In genomic region chr19:61097764-61098163, GRCm38 (mm10) we compare ENCODE assay signal across 9 mouse cellular contexts. TPM values are rescaled to one million over a fixed set of nuclear protein-coding genes. Genes with fewer than 3 reads are reported as not detected.
DNase-seq lines count a peak whose midpoint lies in the region; ATAC-seq and TF ChIP-seq lines count a peak whose summit lies in the region.
"Had no signal": no experiment of that assay in that cellular context is flagged by ENCODE, and none has a peak within 500 bp of the region (broad histone marks: within the 10 kb centered on the region; RNA-seq: fewer than 3 reads in every experiment).

No protein-coding gene starts in this region.

- H3K4me2 ChIP-seq in forebrain, embryonic 14.5 days (ENCODE audit: low read length): no peak overlapping the region
- H3K4me2 ChIP-seq in forebrain, embryonic 11.5 days (ENCODE audit: low read depth, low read length, severe bottlenecking): no peak overlapping the region
- no peak overlapping the region for H3K4me2 ChIP-seq in liver, embryonic 14.5 days (ENCODE audit: low read depth)
- no peak overlapping the region for H3K4me2 ChIP-seq in midbrain, postnatal 0 days (ENCODE audit: low read depth, low read length, poor library complexity, severe bottlenecking)
- no peak overlapping the region for H3K4me2 ChIP-seq in intestine, embryonic 16.5 days (ENCODE audit: low read depth, low read length)

- no peak for TF ChIP-seq EP300 in liver, embryonic 14.5 days (IDR thresholded peaks at IDR 0.05; ENCODE audit: low read depth)

- no peak overlapping the region for H3K9ac ChIP-seq in forebrain, embryonic 14.5 days (ENCODE audit: low read length)
- no peak overlapping the region for H3K9ac ChIP-seq in forebrain, embryonic 11.5 days (ENCODE audit: low read length)
- no peak overlapping the region for H3K9ac ChIP-seq in liver, embryonic 14.5 days (replicated peaks)
- no peak overlapping the region for H3K9ac ChIP-seq in midbrain, postnatal 0 days (replicated peaks; ENCODE audit: low read length, poor library complexity, severe bottlenecking)
- H3K9ac ChIP-seq in intestine, embryonic 16.5 days (ENCODE audit: low read depth, low read length): no peak overlapping the region

- H3K27ac ChIP-seq in forebrain, embryonic 14.5 days (ENCODE audit: low read depth, low read length): no peak overlapping the region
- no peak overlapping the region for H3K27ac ChIP-seq in forebrain, embryonic 11.5 days (ENCODE audit: low read depth, low read length)
- no peak overlapping the region for H3K27ac ChIP-seq in liver, embryonic 14.5 days
- H3K27ac ChIP-seq in midbrain, postnatal 0 days (ENCODE audit: low read depth, low read length): no peak overlapping the region
- no peak overlapping the region for H3K27ac ChIP-seq in intestine, embryonic 16.5 days (ENCODE audit: low read length)

- WGBS in forebrain, embryonic 14.5 days: 27% methylated on average over 4 of the region's 4 CpGs
- WGBS in forebrain, embryonic 11.5 days: 30% methylated on average over 4 of the region's 4 CpGs
- WGBS in liver, embryonic 14.5 days (ENCODE audit: insufficient replicate concordance): 14% methylated on average over 4 of the region's 4 CpGs
- WGBS in midbrain, postnatal 0 days: 17% methylated on average over 4 of the region's 4 CpGs
- 20% methylated on average over 4 of the region's 4 CpGs for WGBS in intestine, embryonic 16.5 days

- peak; percentile 34; the same call in 1 of the 2 replicates for ATAC-seq in forebrain, embryonic 14.5 days
- no peak for ATAC-seq in forebrain, embryonic 11.5 days (replicated peaks; ENCODE audit: low FRiP score)
- ATAC-seq in liver, embryonic 14.5 days (ENCODE audit: insufficient read depth): no peak
- ATAC-seq in midbrain, postnatal 0 days (ENCODE audit: low FRiP score): no peak
- no peak for ATAC-seq in intestine, embryonic 16.5 days

- no peak overlapping the region for H3K4me3 ChIP-seq in forebrain, embryonic 14.5 days (ENCODE audit: low read depth, low read length)
- no peak overlapping the region for H3K4me3 ChIP-seq in forebrain, embryonic 11.5 days (ENCODE audit: low read depth, low read length)
- no peak overlapping the region for H3K4me3 ChIP-seq in liver, embryonic 14.5 days (ENCODE audit: insufficient read depth in 1 of 2, low read depth in 2 of 2, low read length in 2 of 2)
- H3K4me3 ChIP-seq in midbrain, postnatal 0 days (ENCODE audit: low read depth, low read length): no peak overlapping the region
- no peak overlapping the region for H3K4me3 ChIP-seq in intestine, embryonic 16.5 days (ENCODE audit: low read length)
- H3K4me3 ChIP-seq: myocyte had no signal

- peak; percentile 66 for DNase-seq in forebrain, embryonic 14.5 days (ENCODE audit: low spot score)
- DNase-seq in forebrain, embryonic 11.5 days (ENCODE audit: low spot score): no peak
- no peak for DNase-seq in liver, embryonic 14.5 days (ENCODE audit: low read depth in 3 of 3, low spot score in 3 of 3)
- DNase-seq in liver: no peak
- DNase-seq in brain, embryonic 14.5 days (ENCODE audit: low read depth): peak; percentile 54
- peak; percentile 58 for DNase-seq in midbrain, postnatal 0 days (ENCODE audit: low spot score)
- no peak for DNase-seq in right cerebral cortex, postnatal 4 days

- no peaks in the 10 kb centered on the region for H3K27me3 ChIP-seq in forebrain, embryonic 14.5 days (replicated peaks; ENCODE audit: control insufficient read depth, insufficient read depth, low read length)
- H3K27me3 ChIP-seq in forebrain, embryonic 11.5 days (ENCODE audit: control insufficient read depth, insufficient read depth, low read length): no peaks in the 10 kb centered on the region
- no peaks in the 10 kb centered on the region for H3K27me3 ChIP-seq in liver, embryonic 14.5 days (ENCODE audit: control insufficient read depth, insufficient read depth, low read length)
- H3K27me3 ChIP-seq in midbrain, postnatal 0 days (ENCODE audit: insufficient read depth, low read length): no peaks in the 10 kb centered on the region
- no peaks in the 10 kb centered on the region for H3K27me3 ChIP-seq in intestine, embryonic 16.5 days (replicated peaks; ENCODE audit: control insufficient read depth, insufficient read depth, low read length)

- no peaks in the 10 kb centered on the region for H3K9me3 ChIP-seq in forebrain, embryonic 14.5 days (replicated peaks; ENCODE audit: control insufficient read depth, low read length)
- no peaks in the 10 kb centered on the region for H3K9me3 ChIP-seq in forebrain, embryonic 11.5 days (ENCODE audit: control insufficient read depth, low read length)
- H3K9me3 ChIP-seq in liver, embryonic 14.5 days (ENCODE audit: control insufficient read depth, low read length): no peaks in the 10 kb centered on the region
- H3K9me3 ChIP-seq in midbrain, postnatal 0 days (ENCODE audit: low read length): no peaks in the 10 kb centered on the region
- no peaks in the 10 kb centered on the region for H3K9me3 ChIP-seq in intestine, embryonic 16.5 days (ENCODE audit: control insufficient read depth, low read length)

- no peak for TF ChIP-seq POLR2A in brain, embryonic 14.5 days (IDR thresholded peaks at IDR 0.05; ENCODE audit: borderline replicate concordance, extremely low read depth, insufficient read depth, insufficient read length, poor library complexity, severe bottlenecking)

- H3K36me3 ChIP-seq in forebrain, embryonic 14.5 days (ENCODE audit: control insufficient read depth, insufficient read depth, low read length): no peaks in the 10 kb centered on the region
- H3K36me3 ChIP-seq in forebrain, embryonic 11.5 days (ENCODE audit: control insufficient read depth, insufficient read depth, low read length): no peaks in the 10 kb centered on the region
- no peaks in the 10 kb centered on the region for H3K36me3 ChIP-seq in liver, embryonic 14.5 days (replicated peaks; ENCODE audit: control insufficient read depth, insufficient read depth, low read depth)
- H3K36me3 ChIP-seq in midbrain, postnatal 0 days (ENCODE audit: insufficient read depth, low read length): peaks cover 6% of the 10 kb centered on the region; the same call in 1 of the 2 replicates
- no peaks in the 10 kb centered on the region for H3K36me3 ChIP-seq in intestine, embryonic 16.5 days (ENCODE audit: control insufficient read depth, insufficient read depth, low read length)

- H3K4me1 ChIP-seq in forebrain, embryonic 14.5 days (ENCODE audit: control insufficient read depth, insufficient read depth, low read length): no peaks in the 10 kb centered on the region
- H3K4me1 ChIP-seq in forebrain, embryonic 11.5 days (replicated peaks; ENCODE audit: control insufficient read depth, insufficient read depth, low read length): no peaks in the 10 kb centered on the region
- H3K4me1 ChIP-seq in liver, embryonic 14.5 days (replicated peaks; ENCODE audit: control insufficient read depth in 2 of 2, insufficient read depth in 2 of 2, low read length in 1 of 2): no peaks in the 10 kb centered on the region
- H3K4me1 ChIP-seq in midbrain, postnatal 0 days (ENCODE audit: insufficient read depth, low read length): no peaks in the 10 kb centered on the region
- no peaks in the 10 kb centered on the region for H3K4me1 ChIP-seq in intestine, embryonic 16.5 days (ENCODE audit: control insufficient read depth, insufficient read depth, low read length)

- peak; percentile 54 for TF ChIP-seq CTCF in liver, embryonic 14.5 days (IDR thresholded peaks at IDR 0.05; ENCODE audit: low read depth)
- TF ChIP-seq CTCF in brain, embryonic 14.5 days (IDR thresholded peaks at IDR 0.05; ENCODE audit: borderline replicate concordance, extremely low read depth, insufficient read depth, insufficient read length): no peak
- TF ChIP-seq CTCF in midbrain, postnatal 0 days (IDR thresholded peaks at IDR 0.05): peak; percentile 82

RNA-seq across cellular contexts. Expression of gene Zfp950, which starts 42.9 kb away (rescaled TPM):
- 36.0 and 39.2 TPM in 2 replicates for polyA plus RNA-seq in forebrain, embryonic 14.5 days (2014; fragmentation: Nextera tagmentation; extraction: Ambion mirVana)
- polyA plus RNA-seq in forebrain, embryonic 11.5 days (2014; fragmentation: Nextera tagmentation; extraction: Ambion mirVana): 25.6 and 27.1 TPM in 2 replicates
- polyA plus RNA-seq in liver, embryonic 14.5 days (2012; rRNA removed): 3.0 and 5.7 TPM in 2 replicates
- polyA plus RNA-seq in liver, embryonic 14.5 days (2014; fragmentation: Nextera tagmentation; extraction: Ambion mirVana): 10.3 and 10.5 TPM in 2 replicates
- 21.1 and 22.1 TPM in 2 replicates for polyA plus RNA-seq in brain, embryonic 14.5 days (2012; rRNA removed)
- 16.5 and 21.8 TPM in 2 replicates for total RNA-seq in midbrain, postnatal 0 days (2014; rRNA removed)
- 29.3 and 35.7 TPM in 2 replicates for polyA plus RNA-seq in midbrain, postnatal 0 days (2015; fragmentation: Nextera tagmentation; extraction: Ambion mirVana)
- 31.1 and 34.2 TPM in 2 replicates for polyA plus RNA-seq in intestine, embryonic 16.5 days (2015; fragmentation: Nextera tagmentation; extraction: Ambion mirVana)

Comparison
In these comparisons a context has a peak if more than half of its experiments do, and no peak if none do; other contexts are left out.
1. DNase-seq: peak in forebrain, embryonic 14.5 days (single experiment), brain, embryonic 14.5 days (single experiment) and midbrain, postnatal 0 days (single experiment); none in forebrain, embryonic 11.5 days (single experiment), liver, embryonic 14.5 days (0 of 3), liver (single experiment) and right cerebral cortex, postnatal 4 days (single experiment).